Mouse (Mus musculus) erythroblast, embryonic 14.5 days (primary cell): ENCODE measurements at regions not wholly inside any gene's neighbourhood (a gene's known extent, or its start where the extent isn't known, plus 50 kb on each side); places are given as distances from the start of the nearest gene placed in this dataset.

Experiments used
- H3K27me3 ChIP-seq: 2 replicates; pipeline ENCODE4 v1.6.1; 2012; ENCODE audit warnings: inconsistent platforms; ENCODE audit not compliant: control insufficient read depth
- H3K36me3 ChIP-seq: 2 replicates; pipeline ENCODE4 v1.6.1; 2012; ENCODE audit warnings: mild to moderate bottlenecking, inconsistent platforms; ENCODE audit not compliant: control insufficient read depth
- H3K4me1 ChIP-seq: 2 replicates; pipeline ENCODE4 v1.6.1; 2012; ENCODE audit warnings: inconsistent platforms; ENCODE audit not compliant: control insufficient read depth
- H3K4me3 ChIP-seq: replicated peaks from 2 replicates; pipeline ENCODE3; 2012; ENCODE audit warnings: moderate library complexity, mild to moderate bottlenecking, inconsistent platforms
- H3K9me3 ChIP-seq: 2 replicates; pipeline ENCODE4 v1.6.1; 2012; ENCODE audit warnings: low read length, inconsistent platforms, mixed read lengths; ENCODE audit not compliant: control insufficient read depth
- GATA1 ChIP-seq: IDR thresholded peaks from 2 replicates; pipeline ENCODE4 v1.6.1; 2012; ENCODE audit warnings: low read length, inconsistent platforms, mixed read lengths
- TAL1 ChIP-seq: IDR thresholded peaks from 3 replicates; pipeline ENCODE4 v1.6.1; 2012; ENCODE audit warnings: low read length, inconsistent platforms, mixed read lengths

DNA sequence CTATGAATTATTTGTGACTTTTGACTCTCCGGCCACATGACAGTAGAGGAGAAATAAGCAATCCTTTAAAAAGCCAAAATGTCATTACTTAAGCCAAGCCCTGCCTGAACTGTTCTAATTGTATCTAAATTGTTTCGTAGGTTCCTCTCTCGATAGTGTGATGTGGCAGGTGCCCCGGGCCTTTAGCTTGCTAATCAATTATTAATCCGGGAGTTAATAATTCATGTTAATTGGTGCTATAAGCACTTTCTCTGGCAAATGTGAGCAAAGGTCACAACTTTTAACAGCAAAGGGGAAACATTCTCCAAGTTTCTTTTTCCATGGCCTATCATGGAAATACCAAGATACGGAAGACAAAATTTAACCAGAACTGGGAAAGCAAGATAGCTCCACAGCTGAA is 235.9 kb downstream of the Setd4 start:
- peaks cover 48% of the 10 kb centered on the region for H3K4me1 ChIP-seq
- H3K9me3 ChIP-seq, result no peaks in the 10 kb centered on the region
- no peak overlapping the region for H3K4me3 ChIP-seq
- H3K27me3 ChIP-seq, result peaks cover 3% of the 10 kb centered on the region; the same call in 1 of the 2 replicates
- H3K36me3 ChIP-seq, result peaks cover 12% of the 10 kb centered on the region
- TF ChIP-seq TAL1, result no peak
- TF ChIP-seq GATA1, result no peak

DNA sequence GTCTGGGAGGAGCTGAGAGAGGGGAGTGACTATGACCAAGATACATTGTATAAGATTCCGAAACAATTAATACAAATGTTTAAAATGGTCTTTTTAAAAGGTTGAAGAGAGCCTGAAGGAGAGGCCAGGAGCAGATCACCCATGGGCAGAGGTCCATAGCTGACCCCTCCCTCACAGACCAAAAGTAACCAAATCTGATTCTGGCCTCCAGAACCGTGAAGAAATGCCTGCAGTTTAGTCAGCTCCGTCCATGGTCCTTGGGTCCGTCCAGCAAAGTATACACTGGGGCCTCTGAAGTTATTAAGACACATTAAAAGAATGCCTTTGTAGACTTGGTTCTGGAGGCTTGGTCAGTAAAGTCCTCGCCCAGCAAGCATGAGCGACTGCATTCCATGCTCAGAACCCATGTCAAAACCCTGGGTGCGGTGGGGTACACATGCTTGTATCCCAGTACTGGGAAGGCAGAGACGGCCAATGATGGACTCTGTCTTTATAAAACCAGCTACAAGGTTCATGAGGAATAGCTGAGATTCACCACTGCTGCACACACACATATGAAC is 236.5 kb downstream of the Setd4 start:
- no peak overlapping the region for H3K4me3 ChIP-seq

DNA sequence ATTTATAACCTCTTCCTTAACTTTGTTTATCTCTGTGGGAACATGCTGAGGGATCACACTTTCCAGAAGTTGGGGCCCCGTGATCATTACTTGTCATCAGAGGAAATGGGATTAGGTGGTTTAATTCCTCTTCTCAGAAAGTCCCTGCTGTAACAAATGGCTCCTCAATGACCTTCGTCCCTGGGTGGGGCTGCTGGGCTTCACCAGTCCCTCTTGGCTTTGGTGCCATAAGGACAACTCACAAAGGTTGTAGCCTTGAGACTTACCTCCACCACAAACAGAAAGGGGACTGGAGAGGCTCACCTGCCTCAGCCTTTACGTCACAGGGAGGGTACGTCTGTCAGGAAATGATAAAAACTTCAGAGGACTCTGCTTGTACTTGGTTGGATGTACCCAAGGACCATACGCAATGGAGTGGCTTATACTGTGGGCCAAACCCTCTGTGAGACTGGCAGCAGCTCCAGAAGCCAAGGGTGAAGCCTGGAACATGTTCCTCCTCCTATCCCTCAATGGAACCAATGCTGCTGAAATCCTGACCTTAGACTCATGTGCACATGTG is 237.4 kb downstream of the Setd4 start:
- no peaks in the 10 kb centered on the region for H3K9me3 ChIP-seq
- H3K36me3 ChIP-seq, result peaks cover 26% of the 10 kb centered on the region
- H3K27me3 ChIP-seq, result peaks cover 3% of the 10 kb centered on the region; the same call in 1 of the 2 replicates
- peaks cover 61% of the 10 kb centered on the region for H3K4me1 ChIP-seq
- H3K4me3 ChIP-seq, result peak overlapping the region; percentile 37
- peak; percentile 62 for TF ChIP-seq TAL1
- no peak for TF ChIP-seq GATA1

More for the DNA sequence above, 236.5 kb downstream of the Setd4 start:
- TF ChIP-seq TAL1, result no peak
- no peak for TF ChIP-seq GATA1
- no peaks in the 10 kb centered on the region for H3K9me3 ChIP-seq
- H3K27me3 ChIP-seq, result peaks cover 3% of the 10 kb centered on the region; the same call in 1 of the 2 replicates
- peaks cover 18% of the 10 kb centered on the region for H3K36me3 ChIP-seq
- H3K4me1 ChIP-seq, result peaks cover 52% of the 10 kb centered on the region

DNA sequence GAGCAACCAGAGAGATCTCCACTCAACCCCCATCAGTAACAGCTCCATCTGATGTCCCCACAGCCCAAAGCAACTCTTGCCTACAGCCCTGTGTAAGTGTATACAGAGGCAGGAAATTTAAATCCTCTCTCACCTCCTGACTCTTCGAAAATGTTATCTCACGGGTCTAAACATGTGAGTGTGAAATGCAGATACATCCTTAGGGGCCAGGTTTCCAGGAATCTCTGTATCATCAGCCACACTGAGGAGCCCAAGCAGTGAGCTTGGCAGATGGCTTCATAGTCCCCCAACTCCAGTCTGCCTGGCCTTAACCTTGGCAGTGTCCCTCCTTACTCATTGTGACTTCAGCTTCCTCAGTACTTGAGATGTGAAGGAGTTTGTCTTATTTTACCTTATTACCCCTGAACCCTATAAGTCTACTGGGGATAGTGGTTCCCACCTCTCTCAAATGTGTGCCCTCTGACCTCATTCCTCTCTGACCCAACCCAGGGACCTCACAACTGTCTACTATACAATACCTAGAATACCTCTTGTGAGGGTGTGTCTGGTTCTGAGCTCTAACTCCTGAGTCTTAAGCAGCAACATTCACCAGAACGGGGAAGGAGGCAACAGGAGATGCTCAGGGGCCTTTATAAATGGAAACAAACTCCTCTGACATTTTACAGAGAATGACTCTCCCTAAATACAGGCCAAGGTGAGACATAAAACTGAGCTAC is 238.5 kb downstream of the Setd4 start:
- Histone ChIP-seq H3K27me3 (no peaks in the 10 kb centered on the region), H3K36me3 (peaks cover 37% of the 10 kb centered on the region), H3K4me1 (peaks cover 70% of the 10 kb centered on the region), H3K9me3 (no peaks in the 10 kb centered on the region), H3K4me3 (peak overlapping the region; percentile 74)
- TF ChIP-seq TAL1 (peak; percentile 42; the same call in 2 of the 3 replicates), GATA1 (peak; percentile 58)

DNA sequence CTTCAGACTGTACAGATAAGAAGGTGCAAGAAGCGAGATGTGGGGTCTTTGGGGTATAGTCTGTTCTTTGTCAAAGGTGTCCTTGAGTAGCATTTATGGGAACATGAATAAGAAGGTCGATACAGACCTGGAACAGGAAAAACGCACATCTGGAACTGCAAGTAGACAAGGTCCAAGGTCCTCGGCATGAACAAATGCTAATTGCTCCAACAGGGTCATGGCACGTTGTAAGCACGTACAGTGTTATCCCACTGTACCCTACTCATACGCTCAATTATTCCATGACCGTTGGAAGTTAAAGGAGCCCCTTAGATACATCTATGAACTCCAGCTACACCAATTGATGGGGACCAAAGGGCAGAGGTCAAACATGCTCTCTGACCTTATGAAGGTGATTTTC is 244.1 kb downstream of the Setd4 start:
- Histone ChIP-seq H3K36me3 (peaks cover 89% of the 10 kb centered on the region), H3K4me3 (no peak overlapping the region), H3K4me1 (peaks cover 76% of the 10 kb centered on the region), H3K9me3 (no peaks in the 10 kb centered on the region), H3K27me3 (no peaks in the 10 kb centered on the region)
- TF ChIP-seq TAL1 (no peak), GATA1 (no peak)

DNA sequence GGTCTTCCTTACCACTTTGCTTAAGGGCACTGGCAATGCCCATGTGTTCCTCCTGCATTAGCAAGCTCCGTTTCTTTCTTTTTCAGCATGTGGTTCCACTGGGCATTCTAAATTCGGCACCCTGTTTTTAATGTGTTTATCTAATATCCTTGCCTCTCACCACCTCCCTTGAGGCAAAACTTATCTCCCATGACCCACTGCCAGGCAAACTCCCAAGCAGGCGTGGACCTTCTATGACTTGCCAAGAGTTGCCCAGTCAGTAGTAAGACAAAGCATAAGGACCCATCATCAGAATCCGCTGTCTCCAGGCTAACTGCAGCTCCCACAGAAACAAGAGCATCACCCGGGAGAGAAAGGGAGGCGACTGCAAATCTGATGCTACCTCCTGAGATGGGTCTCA is 245.2 kb downstream of the Setd4 start:
- no peaks in the 10 kb centered on the region for H3K27me3 ChIP-seq
- no peaks in the 10 kb centered on the region for H3K9me3 ChIP-seq
- peaks cover 90% of the 10 kb centered on the region for H3K36me3 ChIP-seq
- H3K4me1 ChIP-seq, result peaks cover 70% of the 10 kb centered on the region
- peak overlapping the region; percentile 38 for H3K4me3 ChIP-seq
- no peak for TF ChIP-seq GATA1
- 0 out of 3 replicates have a peak, but pooled peaks have one; percentile 27 for TF ChIP-seq TAL1

DNA sequence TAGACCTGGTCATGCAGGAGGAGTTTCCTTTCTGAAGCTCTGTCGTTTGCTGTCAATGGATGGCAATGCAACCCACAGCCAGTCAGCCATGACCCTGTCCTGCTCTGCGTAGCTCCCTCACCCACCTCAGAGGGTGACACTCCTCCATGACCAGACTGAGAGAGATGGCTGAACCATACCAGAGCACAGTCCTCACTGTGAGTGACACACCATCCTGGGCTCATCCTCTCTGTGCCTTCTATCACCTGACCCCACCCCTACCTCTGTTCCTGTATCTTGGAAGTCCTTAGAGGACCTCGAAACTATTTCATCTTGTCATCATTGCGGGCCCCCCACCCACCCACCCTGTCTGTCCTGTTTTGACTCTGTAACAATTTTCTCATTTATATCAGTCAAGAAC is 245.7 kb downstream of the Setd4 start:
- TF ChIP-seq GATA1 (no peak), TAL1 (no peak)
- Histone ChIP-seq H3K9me3 (no peaks in the 10 kb centered on the region), H3K27me3 (no peaks in the 10 kb centered on the region), H3K4me1 (peaks cover 69% of the 10 kb centered on the region), H3K4me3 (peak overlapping the region; percentile 48), H3K36me3 (peaks cover 90% of the 10 kb centered on the region)

DNA sequence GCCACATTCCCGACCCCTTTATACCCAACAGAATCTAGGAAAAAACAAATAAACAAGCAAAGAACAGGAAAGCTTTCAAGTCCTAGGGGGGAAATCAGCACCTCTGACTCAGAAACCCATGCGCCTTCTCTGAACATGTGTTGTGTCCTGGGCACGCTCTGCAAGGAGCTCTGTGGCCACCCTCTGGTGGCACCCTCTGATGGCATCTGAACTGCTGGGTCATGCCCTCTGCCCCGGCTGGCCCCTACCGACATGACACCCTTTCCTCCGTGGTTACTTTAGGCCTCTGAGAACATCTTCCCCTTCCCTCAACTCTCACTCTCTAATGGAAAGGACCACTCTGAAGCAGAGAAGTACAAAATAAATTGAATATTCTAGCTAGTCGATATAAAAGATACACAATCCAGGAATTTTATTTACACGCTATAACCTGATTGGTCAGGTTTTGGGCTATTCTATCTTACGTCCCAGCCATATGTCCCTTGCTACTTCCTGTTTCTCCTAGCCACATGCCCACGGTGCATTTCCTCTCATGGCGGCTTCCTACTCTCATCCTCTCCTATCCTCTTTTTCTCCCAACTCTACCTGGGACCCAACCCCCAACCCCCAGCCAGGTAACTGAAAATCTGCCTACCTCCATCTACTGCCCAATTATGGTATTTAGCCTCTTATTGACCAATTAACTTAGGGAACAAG is 248.5 kb downstream of the Setd4 start:
- peaks cover 83% of the 10 kb centered on the region for H3K36me3 ChIP-seq
- peaks cover 50% of the 10 kb centered on the region for H3K4me1 ChIP-seq
- no peaks in the 10 kb centered on the region for H3K27me3 ChIP-seq
- TF ChIP-seq GATA1 (no peak), TAL1 (no peak)
- no peak overlapping the region for H3K4me3 ChIP-seq
- H3K9me3 ChIP-seq, result no peaks in the 10 kb centered on the region

DNA sequence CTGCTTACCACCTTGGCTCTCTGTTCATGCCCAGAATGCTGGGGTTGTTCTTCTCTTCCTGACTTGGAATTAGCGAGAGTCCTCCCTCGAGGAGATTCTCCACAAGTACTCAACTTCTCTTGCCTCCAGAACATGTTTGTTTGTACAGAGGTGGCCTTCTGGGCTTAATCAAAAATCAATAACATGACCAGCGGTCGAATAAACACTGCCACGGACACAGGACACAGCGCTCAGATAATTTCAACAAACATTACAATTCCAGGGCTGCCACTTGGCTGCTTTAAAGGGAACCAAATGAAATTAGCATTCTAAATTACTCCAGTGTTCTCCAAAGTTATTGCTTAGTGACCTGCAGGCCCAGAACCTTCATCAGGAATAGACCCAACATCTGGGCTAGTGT is 249.9 kb downstream of the Setd4 start:
- H3K9me3 ChIP-seq, result no peaks in the 10 kb centered on the region
- no peaks in the 10 kb centered on the region for H3K27me3 ChIP-seq
- no peak for TF ChIP-seq GATA1
- TF ChIP-seq TAL1, result no peak
- no peak overlapping the region for H3K4me3 ChIP-seq
- H3K4me1 ChIP-seq, result peaks cover 37% of the 10 kb centered on the region
- peaks cover 77% of the 10 kb centered on the region for H3K36me3 ChIP-seq
